Mouse (Mus musculus): ENCODE data around the gene Mfsd1.

The Mfsd1 gene

DNA sequence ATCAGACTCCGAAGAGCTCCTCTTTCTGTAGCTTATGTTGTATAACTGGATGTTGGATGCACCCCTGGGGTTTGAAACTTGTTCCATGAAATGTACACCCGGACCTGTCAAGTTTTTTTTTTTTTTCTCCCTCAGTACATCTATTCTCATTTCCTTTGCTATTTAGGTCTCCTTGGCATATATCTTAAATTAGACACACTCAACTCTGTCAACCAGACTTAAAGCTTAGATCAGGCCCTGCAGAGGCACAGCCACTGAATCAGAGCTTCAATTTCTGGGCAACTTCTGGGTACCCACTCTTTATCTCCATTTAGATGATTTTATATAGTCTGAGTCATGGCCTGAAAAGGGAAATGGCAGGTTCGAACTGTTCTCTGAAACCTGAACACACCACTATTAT is 60.6 kb downstream of the Mfsd1 start:
- no peak for DNase-seq

DNA sequence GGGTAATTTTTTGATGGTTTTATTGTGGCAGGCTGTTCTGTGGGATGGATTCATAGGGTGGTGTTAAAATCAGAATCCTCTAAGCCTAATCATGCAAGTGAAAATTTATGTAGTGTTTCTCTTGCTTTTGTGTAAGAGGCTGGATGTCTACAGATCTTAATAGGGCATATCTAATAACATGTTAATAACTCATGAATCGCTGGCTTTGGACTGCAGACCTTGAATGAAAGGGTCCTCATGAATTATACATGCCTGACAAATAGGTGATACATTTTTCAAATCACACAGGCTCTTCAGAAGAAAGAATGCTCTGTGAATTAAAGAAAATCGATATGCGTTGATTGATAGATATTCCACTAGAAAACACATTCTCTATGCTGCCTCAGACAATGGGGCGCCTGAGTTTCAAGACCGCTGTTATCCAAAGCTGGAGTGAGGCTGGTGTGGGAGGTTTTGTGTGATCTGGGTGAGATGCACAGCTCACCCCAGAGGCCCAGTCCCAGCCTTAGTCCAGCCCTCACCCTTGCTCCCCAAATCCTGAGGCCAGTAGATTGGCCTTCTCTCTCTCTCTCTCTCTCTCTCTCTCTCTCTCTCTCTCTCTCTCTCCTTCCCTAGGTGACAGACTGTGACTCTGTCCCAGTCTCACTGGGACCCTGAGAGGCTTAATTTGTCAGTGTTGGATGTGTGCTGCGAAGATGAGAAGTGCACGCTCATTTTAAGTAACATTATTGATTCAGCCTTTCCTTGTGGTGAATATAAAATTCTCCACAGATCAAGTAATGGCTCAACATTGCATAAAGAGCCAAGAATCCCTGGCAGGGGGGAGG is 63.3 kb downstream of the Mfsd1 start:
- DNase-seq = no peak

Measured in lung, postnatal 4 days (tissue).